Mouse (Mus musculus): Measurements from ENCODE around the gene Selenok. TPM values are rescaled to one million over a fixed set of nuclear protein-coding genes. Genes with fewer than 3 reads are reported as not detected.

Gene Selenok
- polyA plus RNA-seq, 1 experiment: 39.9 TPM

DNA sequence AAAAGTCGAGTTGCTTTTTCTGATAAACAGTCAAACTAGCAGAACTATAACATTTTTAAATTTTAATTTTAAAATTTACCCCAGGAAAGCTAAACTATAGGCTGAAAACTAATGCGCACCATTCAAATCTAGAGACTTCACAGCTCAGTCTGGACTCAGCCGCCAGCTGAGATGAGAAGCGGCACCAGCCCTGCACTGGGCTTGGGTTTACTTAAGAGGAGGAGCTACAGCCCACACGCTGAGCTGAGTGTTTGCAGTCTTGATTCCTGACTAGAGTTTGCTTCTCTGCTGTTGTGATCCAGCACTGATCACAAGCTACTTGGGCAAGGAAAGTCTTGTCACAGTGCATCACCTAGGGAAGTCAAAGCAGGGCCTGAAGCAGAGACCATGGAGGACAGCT lies 3.9 kb downstream of the Selenok start:
- Histone ChIP-seq H3K4me1 (ENCODE audit: control insufficient read depth, insufficient read depth, low read length) (no peaks in the 10 kb centered on the region), H3K27me3 (ENCODE audit: control insufficient read depth, insufficient read depth, low read length, poor library complexity, severe bottlenecking) (no peaks in the 10 kb centered on the region), H3K4me3 (ENCODE audit: low read depth, low read length) (no peak overlapping the region), H3K9ac (ENCODE audit: low read depth, poor library complexity, severe bottlenecking) (no peak overlapping the region), H3K27ac (ENCODE audit: insufficient read depth, low read length) (no peak overlapping the region), H3K36me3 (ENCODE audit: control insufficient read depth, insufficient read depth, low read length, poor library complexity, severe bottlenecking) (peaks cover 11% of the 10 kb centered on the region), H3K9me3 (replicated peaks; ENCODE audit: control insufficient read depth, insufficient read depth, low read length, poor library complexity, severe bottlenecking) (no peaks in the 10 kb centered on the region)
- TF ChIP-seq EP300 (IDR thresholded peaks at IDR 0.05; ENCODE audit: insufficient read depth, low read depth, low read length) (no peak), POLR2A (IDR thresholded peaks at IDR 0.05; ENCODE audit: insufficient read depth, low read length) (no peak), CTCF (IDR thresholded peaks at IDR 0.05; ENCODE audit: low read depth, low read length) (no peak)

DNA sequence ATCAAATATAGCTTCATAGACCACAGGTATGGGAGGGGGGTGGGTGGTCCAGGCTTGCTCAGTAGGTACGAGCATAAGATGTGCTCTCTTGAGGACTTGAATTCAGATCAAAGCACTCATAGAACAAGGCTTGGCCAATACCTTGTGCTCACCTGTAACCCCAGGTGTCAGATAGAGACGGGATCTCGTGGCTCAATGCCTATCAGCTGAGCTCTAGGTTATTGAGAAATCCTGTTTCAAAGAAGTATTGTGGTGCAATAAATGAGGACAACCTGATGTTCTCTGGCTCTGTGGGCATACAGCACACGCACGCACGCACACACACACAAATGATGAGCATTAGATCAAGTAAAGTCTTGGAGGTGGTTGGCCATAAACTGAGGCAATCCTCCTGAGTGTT lies 8.8 kb downstream of the Selenok start:
- no peaks in the 10 kb centered on the region; the same call in 1 of the 2 replicates for H3K9me3 ChIP-seq (replicated peaks; ENCODE audit: control insufficient read depth, insufficient read depth, low read length, poor library complexity, severe bottlenecking)
- no peaks in the 10 kb centered on the region for H3K4me1 ChIP-seq (ENCODE audit: control insufficient read depth, insufficient read depth, low read length)
- TF ChIP-seq EP300 (IDR thresholded peaks at IDR 0.05; ENCODE audit: insufficient read depth, low read depth, low read length) (no peak), POLR2A (IDR thresholded peaks at IDR 0.05; ENCODE audit: insufficient read depth, low read length) (no peak), CTCF (IDR thresholded peaks at IDR 0.05; ENCODE audit: low read depth, low read length) (no peak)
- peaks cover 9% of the 10 kb centered on the region for H3K36me3 ChIP-seq (ENCODE audit: control insufficient read depth, insufficient read depth, low read length, poor library complexity, severe bottlenecking)
- no peak overlapping the region for H3K9ac ChIP-seq (ENCODE audit: low read depth, poor library complexity, severe bottlenecking)
- H3K27ac ChIP-seq (ENCODE audit: insufficient read depth, low read length): no peak overlapping the region
- H3K4me3 ChIP-seq (ENCODE audit: low read depth, low read length): no peak overlapping the region
- no peaks in the 10 kb centered on the region for H3K27me3 ChIP-seq (ENCODE audit: control insufficient read depth, insufficient read depth, low read length, poor library complexity, severe bottlenecking)

DNA sequence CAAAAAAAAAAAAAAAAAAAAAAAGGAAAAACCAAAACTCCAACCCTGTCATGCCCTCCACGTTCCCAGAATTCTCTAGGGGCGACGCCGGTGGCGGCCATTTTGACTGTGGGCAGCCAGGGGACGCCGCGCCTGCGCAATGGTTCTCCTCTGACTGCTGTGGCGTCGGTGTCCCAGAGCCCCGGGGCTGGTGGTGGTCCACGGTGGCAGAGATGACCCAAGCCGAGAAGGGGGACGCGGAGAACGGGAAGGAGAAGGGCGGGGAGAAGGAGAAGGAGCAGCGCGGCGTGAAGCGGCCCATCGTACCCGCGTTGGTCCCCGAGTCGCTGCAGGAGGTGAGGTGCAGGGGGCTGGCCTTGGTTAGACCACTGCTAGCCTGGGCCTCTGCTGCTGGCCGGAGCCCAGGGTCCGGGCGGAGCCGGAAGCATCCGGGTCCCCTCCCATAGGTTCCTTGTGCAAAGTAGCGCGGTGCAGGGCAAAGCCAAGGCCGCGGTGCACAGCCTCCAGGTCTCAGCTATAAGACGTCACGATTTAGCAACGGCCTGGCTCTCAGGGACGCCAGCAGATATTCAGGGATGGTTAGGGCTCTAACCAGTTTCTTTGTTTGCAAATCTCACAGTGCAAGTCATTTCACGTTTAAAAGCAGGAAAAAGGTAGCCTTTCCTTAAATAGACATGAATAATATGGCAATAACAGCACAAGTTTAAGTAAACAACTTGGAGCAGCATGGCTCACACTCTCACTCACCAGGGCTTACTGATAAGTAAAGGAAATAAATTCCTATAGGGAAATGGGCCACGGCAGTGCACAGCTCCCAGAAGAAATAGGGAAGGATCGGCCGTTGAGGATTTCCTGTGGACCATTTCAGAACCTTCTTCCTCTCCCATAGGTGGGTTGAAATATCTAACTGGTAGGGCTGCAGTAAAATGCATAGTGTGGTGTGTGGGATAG lies 10.4 kb downstream of the Selenok start, which contains the start of gene Actr8:
Gene Actr8 (plus strand): TSS at position 84 of the 951 bp plus-strand sequence.
- no peaks in the 10 kb centered on the region for H3K27me3 ChIP-seq (ENCODE audit: control insufficient read depth, insufficient read depth, low read length, poor library complexity, severe bottlenecking)
- peak within 1 kb of the TSS; percentile 62 for H3K9ac ChIP-seq (ENCODE audit: low read depth, poor library complexity, severe bottlenecking)
- peak within 1 kb of the TSS; percentile 83 for H3K4me3 ChIP-seq (ENCODE audit: low read depth, low read length)
- H3K9me3 ChIP-seq (replicated peaks; ENCODE audit: control insufficient read depth, insufficient read depth, low read length, poor library complexity, severe bottlenecking): no peaks in the 10 kb centered on the region; the same call in 1 of the 2 replicates
- no peaks in the 10 kb centered on the region for H3K4me1 ChIP-seq (ENCODE audit: control insufficient read depth, insufficient read depth, low read length)
- H3K36me3 ChIP-seq (ENCODE audit: control insufficient read depth, insufficient read depth, low read length, poor library complexity, severe bottlenecking): peaks cover 11% of the 10 kb centered on the region
- TF ChIP-seq EP300 (IDR thresholded peaks at IDR 0.05; ENCODE audit: insufficient read depth, low read depth, low read length): no peak
- peak; percentile 8 for TF ChIP-seq POLR2A (IDR thresholded peaks at IDR 0.05; ENCODE audit: insufficient read depth, low read length)
- no peak for TF ChIP-seq CTCF (IDR thresholded peaks at IDR 0.05; ENCODE audit: low read depth, low read length)
- H3K27ac ChIP-seq (ENCODE audit: insufficient read depth, low read length): 0 out of 2 replicates have a peak within 1 kb of the TSS, but pooled peaks have one; percentile 12

DNA sequence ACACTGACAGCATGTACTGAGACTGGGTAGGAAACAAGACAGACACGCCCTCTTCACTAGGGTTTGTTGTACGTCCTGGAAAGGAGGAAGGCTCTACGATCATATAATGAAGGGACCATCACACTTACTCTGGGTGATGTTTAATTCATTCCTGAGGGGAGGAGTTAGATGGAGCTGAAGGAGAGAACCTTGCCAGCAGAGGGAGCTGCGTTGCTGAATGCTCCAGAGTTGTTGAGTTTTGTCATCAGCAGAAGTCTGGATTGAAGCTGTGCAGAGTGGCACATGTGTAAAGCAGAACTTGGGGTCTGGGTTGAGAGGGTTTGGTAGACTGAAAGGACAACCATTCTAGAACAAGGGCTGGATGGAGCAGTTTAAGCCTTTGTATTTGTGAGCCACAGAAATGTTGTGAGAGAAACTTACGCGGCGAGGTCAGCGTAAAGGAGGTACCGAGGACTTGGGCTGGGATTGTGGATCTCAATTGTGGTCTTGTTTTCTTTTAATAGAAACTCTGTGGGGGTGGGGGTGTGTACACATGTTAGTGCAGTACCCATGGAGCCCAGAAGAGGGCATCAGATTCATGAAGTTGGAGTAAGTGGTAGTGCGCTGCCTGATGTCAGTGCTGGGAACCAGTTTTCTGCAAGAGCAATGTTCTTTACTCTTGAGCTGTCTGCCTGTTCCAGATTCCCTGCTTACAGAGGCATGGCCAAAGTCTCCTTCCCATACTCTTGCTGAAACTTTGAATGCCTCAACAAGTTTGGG lies 12.5 kb downstream of the Selenok start:
- TF ChIP-seq CTCF (IDR thresholded peaks at IDR 0.05; ENCODE audit: low read depth, low read length) (peak; percentile 34), POLR2A (IDR thresholded peaks at IDR 0.05; ENCODE audit: insufficient read depth, low read length) (no peak)
- no peaks in the 10 kb centered on the region for H3K4me1 ChIP-seq (ENCODE audit: control insufficient read depth, insufficient read depth, low read length)
- H3K4me3 ChIP-seq (ENCODE audit: low read depth, low read length): no peak overlapping the region
- no peak overlapping the region for H3K27ac ChIP-seq (ENCODE audit: insufficient read depth, low read length)
- no peak overlapping the region for H3K9ac ChIP-seq (ENCODE audit: low read depth, poor library complexity, severe bottlenecking)
- H3K36me3 ChIP-seq (ENCODE audit: control insufficient read depth, insufficient read depth, low read length, poor library complexity, severe bottlenecking): peaks cover 26% of the 10 kb centered on the region
- H3K9me3 ChIP-seq (replicated peaks; ENCODE audit: control insufficient read depth, insufficient read depth, low read length, poor library complexity, severe bottlenecking): no peaks in the 10 kb centered on the region; the same call in 1 of the 2 replicates
- H3K27me3 ChIP-seq (ENCODE audit: control insufficient read depth, insufficient read depth, low read length, poor library complexity, severe bottlenecking): no peaks in the 10 kb centered on the region

DNA sequence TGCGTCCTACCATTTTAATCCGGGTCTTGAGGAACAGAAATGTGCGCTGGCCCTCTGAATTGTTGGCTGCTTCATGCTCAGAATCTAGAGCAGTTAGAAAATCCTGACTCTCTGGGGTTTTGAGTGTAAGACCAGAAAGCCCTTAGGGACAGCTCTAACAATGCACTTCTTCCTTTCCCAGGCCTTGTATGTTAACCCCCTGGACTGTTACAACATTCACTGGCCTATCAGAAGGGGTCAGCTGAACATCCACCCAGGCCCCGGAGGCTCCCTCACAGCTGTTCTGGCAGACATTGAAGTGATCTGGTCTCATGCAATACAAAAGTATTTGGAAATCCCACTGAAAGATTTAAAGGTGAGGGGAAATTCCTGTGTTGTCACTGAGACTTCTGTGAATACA lies 18.0 kb downstream of the Selenok start:
- no peak overlapping the region for H3K4me3 ChIP-seq (ENCODE audit: low read depth, low read length)
- H3K27me3 ChIP-seq (ENCODE audit: control insufficient read depth, insufficient read depth, low read length, poor library complexity, severe bottlenecking): no peaks in the 10 kb centered on the region
- TF ChIP-seq POLR2A (IDR thresholded peaks at IDR 0.05; ENCODE audit: insufficient read depth, low read length): no peak
- TF ChIP-seq CTCF (IDR thresholded peaks at IDR 0.05; ENCODE audit: low read depth, low read length): no peak
- TF ChIP-seq EP300 (IDR thresholded peaks at IDR 0.05; ENCODE audit: insufficient read depth, low read depth, low read length): no peak
- H3K36me3 ChIP-seq (ENCODE audit: control insufficient read depth, insufficient read depth, low read length, poor library complexity, severe bottlenecking): peaks cover 68% of the 10 kb centered on the region
- no peaks in the 10 kb centered on the region for H3K9me3 ChIP-seq (replicated peaks; ENCODE audit: control insufficient read depth, insufficient read depth, low read length, poor library complexity, severe bottlenecking)
- H3K27ac ChIP-seq (ENCODE audit: insufficient read depth, low read length): no peak overlapping the region
- no peak overlapping the region for H3K9ac ChIP-seq (ENCODE audit: low read depth, poor library complexity, severe bottlenecking)
- H3K4me1 ChIP-seq (ENCODE audit: control insufficient read depth, insufficient read depth, low read length): no peaks in the 10 kb centered on the region
